Mouse (Mus musculus): ENCODE results near the gene Pmepa1. TPM values are rescaled to one million over a fixed set of nuclear protein-coding genes. Genes with fewer than 3 reads are reported as not detected.

The Pmepa1 gene
- total and polyA plus RNA-seq, 2 experiments: 0.28 to 1.8 TPM

- H3K79me2 ChIP-seq (ENCODE audit: control insufficient read depth, insufficient read depth, low read length): no peaks in the 10 kb centered on the region
- no peak for DNase-seq (ENCODE audit: extremely low read depth, low read depth, low spot score)
- WGBS: 92% methylated on average over 8 of the region's 8 CpGs
- no peak overlapping the region for H3K27ac ChIP-seq (replicated peaks; ENCODE audit: insufficient read depth, low read depth, low read length)
- no peaks in the 10 kb centered on the region for H3K4me1 ChIP-seq (ENCODE audit: control insufficient read depth, insufficient read depth, low read length)
- no peaks in the 10 kb centered on the region for H3K27me3 ChIP-seq (ENCODE audit: control insufficient read depth, insufficient read depth, low read length)
- H3K9ac ChIP-seq (ENCODE audit: low read depth, low read length): no peak overlapping the region
- TF ChIP-seq POLR2A (IDR thresholded peaks at IDR 0.05; ENCODE audit: extremely low read depth, insufficient read depth, low read length) (no peak), CTCF (IDR thresholded peaks at IDR 0.05; ENCODE audit: low read depth, low read length) (no peak)
- no peak overlapping the region for H3K4me3 ChIP-seq (ENCODE audit: insufficient read depth, low read depth, low read length)
- H3K36me3 ChIP-seq (ENCODE audit: control insufficient read depth, insufficient read depth, low read length): no peaks in the 10 kb centered on the region
These were observed 43.6 kb downstream of the Pmepa1 start for GRCm38 (mm10) chr2:173232766-173233099.

DNA sequence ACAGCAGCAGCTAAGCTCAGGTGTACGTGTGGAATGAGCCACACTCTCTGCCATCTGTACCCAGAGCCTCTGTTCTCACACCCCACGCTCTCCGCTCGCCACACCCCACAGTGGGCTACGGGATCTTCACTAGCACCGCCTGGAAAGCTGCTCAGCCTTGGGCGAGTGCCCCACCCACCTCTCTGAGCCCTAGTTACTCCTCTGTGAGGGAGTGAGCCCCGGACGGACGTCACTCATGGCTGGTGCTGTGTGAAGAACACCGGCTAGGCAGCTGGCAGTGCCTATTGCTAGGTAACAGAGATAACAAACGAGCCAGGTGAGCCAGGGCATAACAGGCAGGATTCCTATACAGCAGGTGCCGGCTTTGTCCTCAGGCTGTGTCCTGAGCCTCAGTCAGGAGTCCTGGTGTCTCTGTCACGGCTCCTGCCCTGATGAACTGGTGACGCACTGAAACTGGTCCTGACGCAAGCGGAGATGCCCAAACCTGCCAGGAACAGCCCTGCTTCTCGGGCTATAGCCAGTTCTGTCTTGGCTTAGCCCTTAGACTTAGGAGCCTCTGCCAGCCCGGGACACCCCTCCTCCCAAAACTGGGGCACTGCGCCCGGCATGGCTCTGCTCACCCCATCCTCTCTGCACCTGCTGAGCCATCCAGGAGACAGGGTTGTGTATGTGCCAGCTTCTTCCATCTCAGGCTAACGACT lies 44.1 kb downstream of the Pmepa1 start:
- Histone ChIP-seq H3K9ac (ENCODE audit: low read depth, low read length) (no peak overlapping the region), H3K27ac (replicated peaks; ENCODE audit: insufficient read depth, low read depth, low read length) (no peak overlapping the region), H3K79me2 (ENCODE audit: control insufficient read depth, insufficient read depth, low read length) (no peaks in the 10 kb centered on the region), H3K36me3 (ENCODE audit: control insufficient read depth, insufficient read depth, low read length) (no peaks in the 10 kb centered on the region), H3K4me1 (ENCODE audit: control insufficient read depth, insufficient read depth, low read length) (no peaks in the 10 kb centered on the region), H3K4me3 (ENCODE audit: insufficient read depth, low read depth, low read length) (no peak overlapping the region), H3K27me3 (ENCODE audit: control insufficient read depth, insufficient read depth, low read length) (no peaks in the 10 kb centered on the region)
- no peak for DNase-seq (ENCODE audit: extremely low read depth, low read depth, low spot score)
- WGBS: 89% methylated on average over 22 of the region's 22 CpGs
- TF ChIP-seq POLR2A (IDR thresholded peaks at IDR 0.05; ENCODE audit: extremely low read depth, insufficient read depth, low read length) (no peak), CTCF (IDR thresholded peaks at IDR 0.05; ENCODE audit: low read depth, low read length) (no peak)

- Histone ChIP-seq H3K9ac (ENCODE audit: low read depth, low read length) (no peak overlapping the region), H3K27me3 (ENCODE audit: control insufficient read depth, insufficient read depth, low read length) (no peaks in the 10 kb centered on the region), H3K36me3 (ENCODE audit: control insufficient read depth, insufficient read depth, low read length) (no peaks in the 10 kb centered on the region), H3K27ac (replicated peaks; ENCODE audit: insufficient read depth, low read depth, low read length) (no peak overlapping the region), H3K79me2 (ENCODE audit: control insufficient read depth, insufficient read depth, low read length) (no peaks in the 10 kb centered on the region), H3K4me3 (ENCODE audit: insufficient read depth, low read depth, low read length) (no peak overlapping the region), H3K4me1 (ENCODE audit: control insufficient read depth, insufficient read depth, low read length) (no peaks in the 10 kb centered on the region)
- WGBS: 16% methylated on average over 10 of the region's 10 CpGs
- peak; percentile 59 for DNase-seq (ENCODE audit: extremely low read depth, low read depth, low spot score)
- peak; percentile 99 for TF ChIP-seq CTCF (IDR thresholded peaks at IDR 0.05; ENCODE audit: low read depth, low read length)
- TF ChIP-seq POLR2A (IDR thresholded peaks at IDR 0.05; ENCODE audit: extremely low read depth, insufficient read depth, low read length): no peak
These were observed 46.6 kb downstream of the Pmepa1 start for GRCm38 (mm10) chr2:173229578-173230224.

- Histone ChIP-seq H3K36me3 (ENCODE audit: control insufficient read depth, insufficient read depth, low read length) (no peaks in the 10 kb centered on the region), H3K27me3 (ENCODE audit: control insufficient read depth, insufficient read depth, low read length) (no peaks in the 10 kb centered on the region)
- WGBS: 94% methylated on average over 8 of the region's 8 CpGs
These were observed 47.8 kb downstream of the Pmepa1 start for GRCm38 (mm10) chr2:173228567-173228966.

DNA sequence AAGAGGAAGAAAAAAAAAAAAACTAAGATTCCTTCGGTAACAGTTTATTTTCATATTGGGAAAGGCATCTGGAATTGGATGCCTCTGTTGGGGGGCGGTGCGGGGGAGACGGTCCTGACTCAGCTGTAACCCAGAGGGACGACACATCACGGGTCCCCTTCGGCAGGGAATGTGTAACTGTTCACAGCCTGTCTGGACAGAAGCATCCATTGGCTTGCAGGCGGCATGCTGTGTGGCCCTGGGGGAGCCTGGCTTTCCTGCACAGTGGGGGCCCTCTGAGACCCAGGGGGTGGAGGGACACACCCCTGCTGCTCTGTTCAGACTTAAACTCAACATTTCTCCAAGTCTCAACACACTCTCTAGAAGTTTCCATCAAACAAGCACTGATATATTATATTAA lies 49.5 kb downstream of the Pmepa1 start:
- no peaks in the 10 kb centered on the region for H3K4me1 ChIP-seq (ENCODE audit: control insufficient read depth, insufficient read depth, low read length)
- DNase-seq (ENCODE audit: extremely low read depth, low read depth, low spot score): no peak
- H3K36me3 ChIP-seq (ENCODE audit: control insufficient read depth, insufficient read depth, low read length): no peaks in the 10 kb centered on the region
- no peaks in the 10 kb centered on the region for H3K79me2 ChIP-seq (ENCODE audit: control insufficient read depth, insufficient read depth, low read length)
- H3K4me3 ChIP-seq (ENCODE audit: insufficient read depth, low read depth, low read length): no peak overlapping the region
- no peaks in the 10 kb centered on the region for H3K27me3 ChIP-seq (ENCODE audit: control insufficient read depth, insufficient read depth, low read length)
- no peak overlapping the region for H3K27ac ChIP-seq (replicated peaks; ENCODE audit: insufficient read depth, low read depth, low read length)
- no peak overlapping the region for H3K9ac ChIP-seq (ENCODE audit: low read depth, low read length)
- 89% methylated on average over 8 of the region's 8 CpGs for WGBS
- TF ChIP-seq CTCF (IDR thresholded peaks at IDR 0.05; ENCODE audit: low read depth, low read length): no peak
- TF ChIP-seq POLR2A (IDR thresholded peaks at IDR 0.05; ENCODE audit: extremely low read depth, insufficient read depth, low read length): no peak

More at GRCm38 (mm10) chr2:173228567-173228966, 47.8 kb downstream of the Pmepa1 start:
- H3K4me3 ChIP-seq (ENCODE audit: insufficient read depth, low read depth, low read length): no peak overlapping the region
- no peaks in the 10 kb centered on the region for H3K79me2 ChIP-seq (ENCODE audit: control insufficient read depth, insufficient read depth, low read length)
- H3K27ac ChIP-seq (replicated peaks; ENCODE audit: insufficient read depth, low read depth, low read length): no peak overlapping the region
- no peak overlapping the region for H3K9ac ChIP-seq (ENCODE audit: low read depth, low read length)
- TF ChIP-seq POLR2A (IDR thresholded peaks at IDR 0.05; ENCODE audit: extremely low read depth, insufficient read depth, low read length) (no peak), CTCF (IDR thresholded peaks at IDR 0.05; ENCODE audit: low read depth, low read length) (no peak)
- no peak for DNase-seq (ENCODE audit: extremely low read depth, low read depth, low spot score)
- H3K4me1 ChIP-seq (ENCODE audit: control insufficient read depth, insufficient read depth, low read length): no peaks in the 10 kb centered on the region

DNA sequence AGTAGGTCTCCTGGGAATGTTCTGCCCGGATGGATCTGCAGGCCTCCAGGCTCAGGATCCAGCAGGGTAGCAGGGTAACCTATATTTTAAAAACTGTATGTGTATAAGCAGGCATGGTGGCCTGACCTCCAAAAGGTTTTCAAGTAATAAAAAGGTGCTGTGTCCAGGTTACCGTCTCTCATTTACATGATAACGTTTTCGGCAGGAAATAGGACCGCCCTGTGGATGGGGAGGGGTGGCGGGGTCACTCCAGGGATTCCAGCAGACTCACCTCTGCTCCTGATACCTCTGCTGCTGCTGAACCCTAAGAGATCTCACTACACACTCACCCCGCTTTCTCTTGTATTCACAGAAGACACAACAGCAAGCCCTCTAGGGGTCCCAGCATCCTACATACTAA lies 50.4 kb downstream of the Pmepa1 start:
- Histone ChIP-seq H3K27ac (replicated peaks; ENCODE audit: insufficient read depth, low read depth, low read length) (no peak overlapping the region), H3K4me3 (ENCODE audit: insufficient read depth, low read depth, low read length) (no peak overlapping the region), H3K79me2 (ENCODE audit: control insufficient read depth, insufficient read depth, low read length) (no peaks in the 10 kb centered on the region), H3K27me3 (ENCODE audit: control insufficient read depth, insufficient read depth, low read length) (no peaks in the 10 kb centered on the region), H3K9ac (ENCODE audit: low read depth, low read length) (no peak overlapping the region), H3K4me1 (ENCODE audit: control insufficient read depth, insufficient read depth, low read length) (no peaks in the 10 kb centered on the region), H3K36me3 (ENCODE audit: control insufficient read depth, insufficient read depth, low read length) (no peaks in the 10 kb centered on the region)
- DNase-seq (ENCODE audit: extremely low read depth, low read depth, low spot score): no peak
- WGBS: 84% methylated on average over 7 of the region's 7 CpGs
- TF ChIP-seq CTCF (IDR thresholded peaks at IDR 0.05; ENCODE audit: low read depth, low read length): no peak
- TF ChIP-seq POLR2A (IDR thresholded peaks at IDR 0.05; ENCODE audit: extremely low read depth, insufficient read depth, low read length): no peak

Measured in liver, adult 2 months (tissue).